Mouse (Mus musculus) CH12.LX (cell line): ENCODE results near the gene D130052B06Rik.

Source experiments
- CHD1 ChIP-seq: IDR thresholded peaks from 2 replicates; pipeline ENCODE4 v1.6.1; 2012; ENCODE audit warnings: low read depth, low read length, improper control_type of control experiment, inconsistent platforms
- CHD2 ChIP-seq: IDR thresholded peaks from 2 replicates; pipeline ENCODE4 v1.6.1; 2011; ENCODE audit warnings: low read length, improper control_type of control experiment
- CTCF ChIP-seq, 2 experiments: IDR thresholded peaks in 1 of 2; conservative IDR thresholded peaks in 1 of 2; 2 replicates each; pipeline ENCODE4 v1.5.1; 2011 to 2012; ENCODE audit warnings: low read depth in 2 of 2, low read length in 2 of 2, improper control_type of control experiment in 1 of 2, inconsistent platforms in 1 of 2, mild to moderate bottlenecking in 1 of 2, moderate library complexity in 1 of 2
- EP300 ChIP-seq: IDR thresholded peaks from 2 replicates; pipeline ENCODE4 v1.6.1; 2011; ENCODE audit warnings: low read length, improper control_type of control experiment
- JUND ChIP-seq: conservative IDR thresholded peaks from 2 replicates; pipeline ENCODE4 v1.6.1; 2011; ENCODE audit warnings: low read depth, low read length, improper control_type of control experiment
- MAFK ChIP-seq: IDR thresholded peaks from 2 replicates; pipeline ENCODE4 v1.6.1; 2011; ENCODE audit warnings: low read length, improper control_type of control experiment; ENCODE audit not compliant: insufficient replicate concordance
- NRF1 ChIP-seq: IDR thresholded peaks from 2 replicates; pipeline ENCODE4 v1.6.1; 2014; ENCODE audit warnings: low read depth, mild to moderate bottlenecking, inconsistent platforms, low read length, improper control_type of control experiment, moderate library complexity
- POLR2A ChIP-seq: IDR thresholded peaks from 2 replicates; pipeline ENCODE4 v1.6.1; 2011; ENCODE audit warnings: low read depth, mild to moderate bottlenecking, improper control_type of control experiment, low read length
- POLR2AphosphoS2 ChIP-seq: IDR thresholded peaks from 2 replicates; pipeline ENCODE4 v1.6.1; 2011; ENCODE audit warnings: low read depth, low read length, improper control_type of control experiment
- SMC3 ChIP-seq: IDR thresholded peaks from 2 replicates; pipeline ENCODE4 v1.6.1; 2011; ENCODE audit warnings: low read depth, low read length, improper control_type of control experiment

- TF ChIP-seq MAFK = no peak
- TF ChIP-seq CTCF (conservative IDR thresholded peaks at IDR 0.05 in 1 of 2, IDR thresholded peaks at IDR 0.05 in 1 of 2; ENCODE audit: low read depth in 2 of 2, low read length in 2 of 2) = no peak
- no peak for TF ChIP-seq JUND
- no peak for TF ChIP-seq POLR2A
- no peak for TF ChIP-seq POLR2AphosphoS2
- no peak for TF ChIP-seq SMC3
- TF ChIP-seq CHD2 = no peak
- TF ChIP-seq CHD1 = no peak
- TF ChIP-seq EP300 = no peak
- no peak for TF ChIP-seq NRF1
Measured at GRCm38 (mm10) chr11:33663599-33663998, 64.5 kb downstream of the D130052B06Rik start.
